ENCODE assay signal across 32 mouse cellular contexts in the genomic region with DNA sequence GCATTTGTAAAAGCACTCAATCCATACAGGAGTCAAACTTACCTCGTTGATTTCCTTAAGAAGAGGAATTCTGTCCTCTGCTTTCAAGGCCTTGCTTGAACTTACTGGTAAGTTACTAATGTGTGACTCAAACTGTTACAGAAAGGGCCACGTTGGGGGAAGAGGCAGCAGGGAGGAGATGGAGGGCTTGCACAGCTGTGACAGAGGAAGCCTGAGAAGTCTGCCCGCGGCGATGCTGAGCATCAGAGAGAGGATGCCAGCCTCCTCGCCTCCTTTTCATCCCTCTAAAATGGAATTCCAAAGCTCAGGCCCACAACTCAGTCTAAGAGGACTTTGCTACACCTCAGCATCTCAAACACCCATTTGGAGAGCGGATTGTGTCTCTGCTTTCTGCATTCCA. TPM values are rescaled to one million over a fixed set of nuclear protein-coding genes. Genes with fewer than 3 reads are reported as not detected.
A peak's percentile ranks its signal among the peaks of the same experiment; 100 is the strongest.
DNase-seq lines count a peak whose midpoint lies in the region; ATAC-seq lines count a peak whose summit lies in the region.
"Had no signal": no experiment of that assay in that cellular context is flagged by ENCODE, and none has a peak within 500 bp of the region (broad histone marks: within the 10 kb centered on the region; RNA-seq: fewer than 3 reads in every experiment).

No protein-coding gene starts in this region.

- H3K36me3 ChIP-seq in midbrain, embryonic 15.5 days (replicated peaks) = no peaks in the 10 kb centered on the region
- H3K36me3 ChIP-seq: embryonic facial prominence, embryonic 13.5 days; embryonic facial prominence, embryonic 15.5 days; forebrain, embryonic 10.5 days; forebrain, embryonic 12.5 days; G1E had no signal

- H3K4me3 ChIP-seq in midbrain, embryonic 15.5 days = no peak overlapping the region
- H3K4me3 ChIP-seq: embryonic facial prominence, embryonic 13.5 days; embryonic facial prominence, embryonic 15.5 days; erythroblast, embryonic 14.5 days; forebrain, embryonic 10.5 days; forebrain, embryonic 12.5 days had no signal

- no peak overlapping the region for H3K27ac ChIP-seq in midbrain, embryonic 15.5 days
- H3K27ac ChIP-seq: embryonic facial prominence, embryonic 13.5 days; embryonic facial prominence, embryonic 15.5 days; forebrain, embryonic 10.5 days; forebrain, embryonic 12.5 days had no signal

- DNase-seq in heart, adult 11 months = peak; percentile 34
- DNase-seq in heart, postnatal 36 days = no peak
- DNase-seq in brain, adult 2 months (ENCODE audit: low read depth, low spot score) = peak; percentile 16
- DNase-seq in thymus, postnatal 25 days = peak; percentile 39
- peak; percentile 49 for DNase-seq in thymus, postnatal 4 days
- no peak for DNase-seq in kidney, adult 11 months
- DNase-seq: adrenal gland, adult 8-10 months; adrenal gland, postnatal 14 days; adrenal gland, postnatal 36 days; B cell, adult 2 months; cerebellum, adult 11 months; cerebellum, adult 18-20 months; cerebellum, adult 8-10 months; cerebellum, postnatal 14 days; cerebellum, postnatal 36 days; embryo, embryonic 11 days had no signal

- 83% methylated on average over 7 of the region's 7 CpGs for WGBS in midbrain, embryonic 15.5 days

- intact Hi-C loops in heart, postnatal 36 days (cut with DNase I) = loop anchor here (10.0 kb wide), 1 partner anchor 356 kb away; a partner anchor contains a TSS

- H3K9me3 ChIP-seq in midbrain, embryonic 15.5 days = no peaks in the 10 kb centered on the region
- H3K9me3 ChIP-seq: embryonic facial prominence, embryonic 13.5 days; embryonic facial prominence, embryonic 15.5 days; forebrain, embryonic 10.5 days; forebrain, embryonic 12.5 days had no signal

- no peaks in the 10 kb centered on the region for H3K27me3 ChIP-seq in midbrain, embryonic 15.5 days (replicated peaks)
- H3K27me3 ChIP-seq: CH12.LX; embryonic facial prominence, embryonic 13.5 days; embryonic facial prominence, embryonic 15.5 days; forebrain, embryonic 12.5 days; Patski had no signal

- ATAC-seq in midbrain, embryonic 15.5 days (replicated peaks) = no peak
- ATAC-seq: activated CD4-positive, CD25-positive, alpha-beta regulatory T cell, adult 4 months; CD4-positive, CD25-positive, alpha-beta regulatory T cell, adult 4 months; Patski had no signal

- no peak overlapping the region for H3K9ac ChIP-seq in midbrain, embryonic 15.5 days
- H3K9ac ChIP-seq: embryonic facial prominence, embryonic 13.5 days; embryonic facial prominence, embryonic 15.5 days; forebrain, embryonic 12.5 days had no signal

- H3K4me1 ChIP-seq in midbrain, embryonic 15.5 days = peaks cover 6% of the 10 kb centered on the region

- no peak overlapping the region for H3K4me2 ChIP-seq in midbrain, embryonic 15.5 days
- H3K4me2 ChIP-seq: embryonic facial prominence, embryonic 13.5 days; embryonic facial prominence, embryonic 15.5 days; forebrain, embryonic 12.5 days had no signal

RNA-seq across cellular contexts. Expression of a gene that starts 39.3 kb away (rescaled TPM):
- not detected for total RNA-seq in heart, postnatal 36 days (2021)
- polyA plus RNA-seq in midbrain, embryonic 15.5 days (2015; fragmentation: Nextera tagmentation; extraction: Ambion mirVana) = not detected in 2 replicates
- total RNA-seq: adrenal gland, adult 18-20 months; adrenal gland, adult 8-10 months; adrenal gland, postnatal 36 days; CH12.LX; common myeloid progenitor, adult 5-6 weeks had no signal
- polyA plus RNA-seq: activated CD4-positive, CD25-positive, alpha-beta regulatory T cell, adult 4 months; brain, embryonic 14.5 days; CD4-positive, CD25-positive, alpha-beta regulatory T cell, adult 4 months; embryonic facial prominence, embryonic 11.5 days; embryonic facial prominence, embryonic 13.5 days; erythroblast, embryonic 14.5 days; forebrain, embryonic 10.5 days; forebrain, embryonic 12.5 days; forebrain, embryonic 14.5 days; G1E had no signal

Comparison
In these comparisons a context has a peak if more than half of its experiments do, and no peak if none do; other contexts are left out.
1. DNase-seq: peak in heart, adult 11 months (single experiment), brain, adult 2 months (single experiment), thymus, postnatal 25 days (single experiment) and thymus, postnatal 4 days (single experiment); none in heart, postnatal 36 days (0 of 2) and kidney, adult 11 months (single experiment).